Mouse (Mus musculus) liver, postnatal 0 days (tissue): ENCODE results near the gene Sgo1.

Experiments used
- CTCF ChIP-seq: sonication (generic); IDR thresholded peaks from 2 replicates; pipeline ENCODE4 v1.5.1; 2016; ENCODE audit warnings: antibody characterized with exemption, low read depth
- EP300 ChIP-seq: IDR thresholded peaks from 2 replicates; pipeline ENCODE4 v1.6.1; 2016; ENCODE audit warnings: antibody characterized with exemption, low read depth, mild to moderate bottlenecking

GRCm38 (mm10) chr17:53627497-53627896 is 61.6 kb downstream of the Sgo1 start:
- TF ChIP-seq EP300 (no peak), CTCF (no peak)
